Mouse (Mus musculus) embryonic facial prominence, embryonic 13.5 days (tissue): ENCODE data around the gene Trim71. TPM values are rescaled to one million over a fixed set of nuclear protein-coding genes. Genes with fewer than 3 reads are reported as not detected.
A peak's percentile ranks its signal among the peaks of the same experiment; 100 is the strongest.

Experiments
- ATAC-seq: fragments of 200-750 bp; cut with Nextera tagmentation; 2 replicates; pipeline ENCODE4 v1.8.0; 2017; ENCODE audit warnings: low read depth; ENCODE audit not compliant: insufficient number of reproducible peaks, insufficient read depth, low FRiP score, low TSS enrichment
- H3K27ac ChIP-seq: fragments of 300-500 bp; sonication (generic); 2 replicates; pipeline ENCODE4 v1.5.1; 2015; ENCODE audit warnings: moderate library complexity, mild to moderate bottlenecking, inconsistent platforms
- H3K27me3 ChIP-seq: fragments of 300-500 bp; sonication (generic); 2 replicates; pipeline ENCODE4 v1.6.1; 2015; ENCODE audit warnings: mild to moderate bottlenecking, inconsistent platforms
- H3K36me3 ChIP-seq: fragments of 300-500 bp; sonication (generic); 2 replicates; pipeline ENCODE4 v1.6.1; 2015; ENCODE audit warnings: mild to moderate bottlenecking, inconsistent platforms
- H3K4me1 ChIP-seq: fragments of 300-500 bp; sonication (generic); 2 replicates; pipeline ENCODE4 v1.6.1; 2015; ENCODE audit warnings: inconsistent platforms
- H3K4me2 ChIP-seq: fragments of 300-500 bp; sonication (generic); 2 replicates; pipeline ENCODE4 v1.6.1; 2015; ENCODE audit warnings: moderate library complexity, mild to moderate bottlenecking, inconsistent platforms
- H3K4me3 ChIP-seq: fragments of 300-500 bp; sonication (generic); 2 replicates; pipeline ENCODE4 v1.5.1; 2015; ENCODE audit warnings: mild to moderate bottlenecking, inconsistent platforms
- H3K9ac ChIP-seq: fragments of 300-500 bp; sonication (generic); 2 replicates; pipeline ENCODE4 v1.6.1; 2015; ENCODE audit warnings: mild to moderate bottlenecking, inconsistent platforms
- H3K9me3 ChIP-seq: fragments of 300-500 bp; sonication (generic); 2 replicates; pipeline ENCODE4 v1.6.1; 2016; ENCODE audit warnings: inconsistent platforms
- WGBS: fragments of 180-500 bp; shearing (Covaris S2); methylation state at CpG from one replicate; pipeline ENCODE4 v1.1.7; 2015; ENCODE audit warnings: mixed read lengths; 5-methylcytosine and 5-hydroxymethylcytosine counted together
- polyA plus RNA-seq: library from polyadenylated mRNA; unstranded; fragments of >200 nt; fragmentation: Nextera tagmentation; extraction: Ambion mirVana; gene quantifications from 2 replicates; pipeline ENCODE4 v1.2.1, GENCODE M21; 2015

The Trim71 gene
- polyA plus RNA-seq, 1 experiment from 2014 or later = 0.46 TPM

- no peak overlapping the region for H3K27ac ChIP-seq
- WGBS = 28% methylated on average over 2 of the region's 2 CpGs
- H3K4me1 ChIP-seq = peaks cover 19% of the 10 kb centered on the region
- H3K4me2 ChIP-seq = no peak overlapping the region
- H3K9me3 ChIP-seq = no peaks in the 10 kb centered on the region
- ATAC-seq = no peak
- no peaks in the 10 kb centered on the region for H3K36me3 ChIP-seq
- no peak overlapping the region for H3K4me3 ChIP-seq
- no peak overlapping the region for H3K9ac ChIP-seq
- H3K27me3 ChIP-seq = no peaks in the 10 kb centered on the region
Measured at GRCm38 (mm10) chr9:114536628-114537027, 27.5 kb downstream of the Trim71 start.

- H3K27ac ChIP-seq = no peak overlapping the region
Measured at GRCm38 (mm10) chr9:114534747-114535517, 29.2 kb downstream of the Trim71 start.

GRCm38 (mm10) chr9:114533848-114534247, 30.3 kb downstream of the Trim71 start:
- WGBS = 77% methylated on average over 4 of the region's 4 CpGs
- ATAC-seq = no peak
- Histone ChIP-seq H3K4me3 (no peak overlapping the region), H3K4me1 (peaks cover 28% of the 10 kb centered on the region), H3K36me3 (no peaks in the 10 kb centered on the region), H3K9ac (no peak overlapping the region), H3K9me3 (no peaks in the 10 kb centered on the region), H3K27me3 (no peaks in the 10 kb centered on the region), H3K4me2 (no peak overlapping the region), H3K27ac (no peak overlapping the region)

More at GRCm38 (mm10) chr9:114534747-114535517, 29.2 kb downstream of the Trim71 start:
- H3K4me3 ChIP-seq = no peak overlapping the region
- no peak overlapping the region for H3K4me2 ChIP-seq
- no peak overlapping the region for H3K9ac ChIP-seq
- H3K4me1 ChIP-seq = peaks cover 32% of the 10 kb centered on the region
- no peak for ATAC-seq
- H3K9me3 ChIP-seq = no peaks in the 10 kb centered on the region
- no peaks in the 10 kb centered on the region for H3K36me3 ChIP-seq
- no peaks in the 10 kb centered on the region for H3K27me3 ChIP-seq
- WGBS = 81% methylated on average over 9 of the region's 9 CpGs

GRCm38 (mm10) chr9:114531276-114531675, 32.9 kb downstream of the Trim71 start:
- H3K27ac ChIP-seq = no peak overlapping the region
- WGBS = 23% methylated on average over 11 of the region's 11 CpGs
- H3K9me3 ChIP-seq = no peaks in the 10 kb centered on the region
- no peak for ATAC-seq
- H3K9ac ChIP-seq = no peak overlapping the region
- H3K27me3 ChIP-seq = no peaks in the 10 kb centered on the region
- no peak overlapping the region for H3K4me3 ChIP-seq
- peak overlapping the region; percentile 18; the same call in 1 of the 2 replicates for H3K4me2 ChIP-seq
- H3K36me3 ChIP-seq = no peaks in the 10 kb centered on the region
- peaks cover 36% of the 10 kb centered on the region for H3K4me1 ChIP-seq

GRCm38 (mm10) chr9:114528680-114529048, 35.5 kb downstream of the Trim71 start:
- no peak for ATAC-seq
- 38% methylated on average over 9 of the region's 9 CpGs for WGBS
- H3K27me3 ChIP-seq = no peaks in the 10 kb centered on the region
- no peak overlapping the region for H3K9ac ChIP-seq
- H3K4me3 ChIP-seq = no peak overlapping the region
- peaks cover 44% of the 10 kb centered on the region for H3K4me1 ChIP-seq
- no peaks in the 10 kb centered on the region for H3K36me3 ChIP-seq
- H3K9me3 ChIP-seq = no peaks in the 10 kb centered on the region
- H3K4me2 ChIP-seq = no peak overlapping the region
- 0 out of 2 replicates have a peak overlapping the region, but pooled peaks have one; percentile 33 for H3K27ac ChIP-seq

- Histone ChIP-seq H3K4me2 (peak overlapping the region; percentile 45), H3K4me3 (0 out of 2 replicates have a peak overlapping the region, but pooled peaks have one; percentile 12), H3K27ac (peak overlapping the region; percentile 33; the same call in 1 of the 2 replicates), H3K9ac (peak overlapping the region; percentile 32; the same call in 1 of the 2 replicates), H3K9me3 (no peaks in the 10 kb centered on the region), H3K4me1 (peaks cover 44% of the 10 kb centered on the region), H3K36me3 (no peaks in the 10 kb centered on the region), H3K27me3 (no peaks in the 10 kb centered on the region)
- peak; percentile 54; the same call in 1 of the 2 replicates for ATAC-seq
- 12% methylated on average over 16 of the region's 17 CpGs for WGBS
Measured at GRCm38 (mm10) chr9:114527992-114528679, 36.0 kb downstream of the Trim71 start.

GRCm38 (mm10) chr9:114527085-114527484, 37.1 kb downstream of the Trim71 start:
- no peak overlapping the region for H3K27ac ChIP-seq
- H3K36me3 ChIP-seq = no peaks in the 10 kb centered on the region
- H3K4me2 ChIP-seq = peak overlapping the region; percentile 54
- peak overlapping the region; percentile 18; the same call in 1 of the 2 replicates for H3K4me3 ChIP-seq
- no peak for ATAC-seq
- H3K4me1 ChIP-seq = peaks cover 44% of the 10 kb centered on the region
- no peaks in the 10 kb centered on the region for H3K9me3 ChIP-seq
- peak overlapping the region; percentile 17; the same call in 1 of the 2 replicates for H3K9ac ChIP-seq
- WGBS = 3% methylated on average over 16 of the region's 16 CpGs
- H3K27me3 ChIP-seq = no peaks in the 10 kb centered on the region

GRCm38 (mm10) chr9:114526581-114526980, 37.6 kb downstream of the Trim71 start:
- ATAC-seq = no peak
- H3K4me1 ChIP-seq = peaks cover 41% of the 10 kb centered on the region
- H3K4me3 ChIP-seq = peak overlapping the region; percentile 18
- no peaks in the 10 kb centered on the region for H3K9me3 ChIP-seq
- no peaks in the 10 kb centered on the region for H3K27me3 ChIP-seq
- H3K4me2 ChIP-seq = peak overlapping the region; percentile 54
- 6% methylated on average over 8 of the region's 8 CpGs for WGBS
- H3K27ac ChIP-seq = 0 out of 2 replicates have a peak overlapping the region, but pooled peaks have one; percentile 51
- peak overlapping the region; percentile 17; the same call in 1 of the 2 replicates for H3K9ac ChIP-seq
- no peaks in the 10 kb centered on the region for H3K36me3 ChIP-seq

GRCm38 (mm10) chr9:114525891-114526290, 38.3 kb downstream of the Trim71 start:
- WGBS = 5% methylated on average over 8 of the region's 8 CpGs
- H3K27me3 ChIP-seq = no peaks in the 10 kb centered on the region
- H3K4me2 ChIP-seq = peak overlapping the region; percentile 54
- no peaks in the 10 kb centered on the region for H3K36me3 ChIP-seq
- H3K27ac ChIP-seq = peak overlapping the region; percentile 51; the same call in 1 of the 2 replicates
- no peak overlapping the region for H3K9ac ChIP-seq
- H3K9me3 ChIP-seq = no peaks in the 10 kb centered on the region
- no peak overlapping the region for H3K4me3 ChIP-seq
- no peak for ATAC-seq
- peaks cover 34% of the 10 kb centered on the region for H3K4me1 ChIP-seq

GRCm38 (mm10) chr9:114525073-114525633, 39.0 kb downstream of the Trim71 start:
- peaks cover 28% of the 10 kb centered on the region for H3K4me1 ChIP-seq

GRCm38 (mm10) chr9:114522501-114522900, 41.7 kb downstream of the Trim71 start:
- H3K4me3 ChIP-seq = no peak overlapping the region
- no peak for ATAC-seq
- 88% methylated on average over 9 of the region's 9 CpGs for WGBS

More at GRCm38 (mm10) chr9:114525073-114525633, 39.0 kb downstream of the Trim71 start:
- no peak overlapping the region for H3K9ac ChIP-seq
- H3K27me3 ChIP-seq = no peaks in the 10 kb centered on the region
- no peaks in the 10 kb centered on the region for H3K9me3 ChIP-seq
- H3K4me2 ChIP-seq = no peak overlapping the region
- no peak overlapping the region for H3K4me3 ChIP-seq
- H3K27ac ChIP-seq = no peak overlapping the region
- no peak for ATAC-seq
- WGBS = 93% methylated on average over 13 of the region's 15 CpGs
- no peaks in the 10 kb centered on the region for H3K36me3 ChIP-seq

More at GRCm38 (mm10) chr9:114522501-114522900, 41.7 kb downstream of the Trim71 start:
- Histone ChIP-seq H3K4me1 (peaks cover 18% of the 10 kb centered on the region), H3K9me3 (no peaks in the 10 kb centered on the region), H3K9ac (no peak overlapping the region), H3K27me3 (no peaks in the 10 kb centered on the region), H3K27ac (no peak overlapping the region), H3K4me2 (no peak overlapping the region), H3K36me3 (no peaks in the 10 kb centered on the region)
